Mouse (Mus musculus): ENCODE data around the gene Cst8.
"Not testable (repeated sequence)": the region's sequence is repeated elsewhere in the genome, so short reads cannot be mapped to it uniquely, and the experiment has no call there.

Cst8 gene

DNA sequence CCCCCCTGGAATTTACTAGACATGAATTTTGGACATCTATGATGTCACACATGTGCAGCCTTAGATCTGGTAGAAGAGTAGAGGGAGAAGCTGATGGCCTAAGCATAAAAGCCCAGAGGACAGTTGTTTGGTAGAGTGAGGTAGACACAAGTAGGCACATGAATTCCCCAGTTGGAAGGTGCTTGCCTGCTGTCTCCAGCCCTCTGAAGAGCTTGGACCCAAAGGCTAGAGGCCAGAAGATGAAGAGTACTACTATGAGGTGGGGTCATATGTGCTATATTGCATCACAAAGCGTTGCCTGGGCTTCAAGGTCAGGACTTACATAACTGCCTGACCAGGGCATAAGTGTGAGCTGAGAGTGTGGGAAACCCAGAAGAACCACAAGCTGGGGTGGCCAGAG, at the start of gene Cst8:
TSS of gene Cst8 (plus strand) at position 301 of the 400 bp plus-strand sequence.
- no peak for DNase-seq (ENCODE audit: low spot score in 2 of 2)

DNA sequence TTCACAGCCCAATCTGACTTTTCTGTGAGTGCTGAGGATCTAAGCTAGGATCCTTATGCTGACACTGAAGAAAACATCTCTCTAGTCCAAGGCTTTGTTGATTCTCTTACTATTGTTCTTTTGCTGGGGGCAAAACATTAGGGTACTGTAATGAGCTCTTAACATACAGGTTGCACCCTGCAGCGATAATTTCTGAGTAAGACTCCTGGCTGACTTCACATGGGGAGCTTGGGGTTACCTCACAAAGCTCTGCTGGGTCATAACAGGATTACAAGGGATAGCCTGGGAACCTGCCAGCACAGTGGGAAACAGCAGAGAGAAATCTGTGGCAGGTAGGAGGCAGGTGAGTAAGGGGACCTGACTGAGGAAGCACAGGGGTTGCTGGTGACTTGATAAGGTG, 48.5 kb upstream of the Cst8 start, which contains the start of gene Cstl1:
TSS of gene Cstl1 (plus strand) at position 301 of the 400 bp plus-strand sequence.
- DNase-seq (ENCODE audit: low spot score in 2 of 2), result no peak

DNA sequence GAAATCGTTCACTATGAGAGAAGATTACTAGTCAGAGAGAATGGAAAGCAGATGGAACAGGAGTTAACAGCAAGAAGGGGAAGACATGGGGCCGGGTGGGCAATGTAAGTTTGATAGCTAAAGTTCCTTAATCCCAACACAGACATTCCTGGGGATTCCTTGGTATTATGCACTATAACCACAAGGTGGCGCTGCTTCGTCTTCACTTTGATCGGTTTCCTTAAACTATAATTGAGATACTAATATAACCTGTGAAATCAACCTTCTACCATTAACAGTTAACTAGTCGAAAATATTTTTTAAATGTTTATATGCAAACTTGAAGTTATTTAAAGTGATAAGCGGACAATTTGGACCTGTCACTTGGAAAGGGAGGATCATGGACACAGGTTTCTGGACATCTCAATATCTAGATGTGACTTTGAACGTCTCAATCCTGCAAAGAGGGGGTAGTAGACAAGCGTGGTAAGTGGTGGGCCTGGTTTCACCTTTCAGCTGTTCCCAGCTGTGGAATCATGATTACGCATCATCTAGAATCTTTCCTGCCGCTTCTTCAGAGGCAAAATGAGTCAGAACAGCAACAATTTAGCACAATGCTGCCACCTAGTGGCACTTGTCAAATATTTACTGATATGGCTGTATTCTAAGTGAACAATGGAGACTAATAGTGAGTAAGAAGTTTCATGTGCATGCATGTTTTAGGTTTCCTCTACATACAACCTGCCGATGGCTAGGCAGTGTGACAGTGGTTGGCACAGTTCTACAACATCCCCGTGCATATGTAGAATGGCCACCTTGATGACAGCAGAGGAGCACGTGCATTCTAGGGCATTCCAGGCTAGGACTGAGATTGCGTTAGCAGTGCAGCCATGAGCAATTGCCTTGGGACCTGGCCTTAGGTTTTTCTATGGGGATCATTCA, 46.4 kb upstream of the Cst8 start:
- peak; percentile 54 to 79 for DNase-seq (ENCODE audit: low spot score in 2 of 2)

DNA sequence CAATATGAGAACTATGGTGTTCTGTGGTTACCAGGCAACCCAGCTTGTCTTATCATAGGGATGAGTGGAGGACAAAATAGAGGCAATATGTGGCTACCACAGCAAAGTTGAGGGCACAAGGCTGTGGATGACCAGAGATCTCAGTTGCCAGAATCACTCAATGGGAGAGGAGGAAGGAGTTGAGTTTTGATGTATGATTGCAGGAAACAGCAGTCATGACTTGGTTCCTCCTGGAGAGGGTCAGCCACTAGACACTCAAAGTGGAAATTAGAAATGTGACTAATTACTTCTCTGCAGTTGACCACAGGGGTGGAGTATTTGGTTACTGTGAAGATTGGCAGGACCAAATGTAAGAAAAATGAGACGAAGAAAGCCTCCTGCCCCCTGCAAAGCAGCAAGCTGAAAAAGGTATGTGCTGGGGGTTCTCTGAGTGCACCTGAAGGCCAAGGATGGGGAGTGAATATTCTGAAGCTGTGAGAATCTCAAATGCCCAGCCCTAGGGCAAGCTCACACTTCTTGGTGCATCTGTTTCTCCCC, 44.2 kb upstream of the Cst8 start:
- no peak for DNase-seq (ENCODE audit: low spot score in 2 of 2)

DNA sequence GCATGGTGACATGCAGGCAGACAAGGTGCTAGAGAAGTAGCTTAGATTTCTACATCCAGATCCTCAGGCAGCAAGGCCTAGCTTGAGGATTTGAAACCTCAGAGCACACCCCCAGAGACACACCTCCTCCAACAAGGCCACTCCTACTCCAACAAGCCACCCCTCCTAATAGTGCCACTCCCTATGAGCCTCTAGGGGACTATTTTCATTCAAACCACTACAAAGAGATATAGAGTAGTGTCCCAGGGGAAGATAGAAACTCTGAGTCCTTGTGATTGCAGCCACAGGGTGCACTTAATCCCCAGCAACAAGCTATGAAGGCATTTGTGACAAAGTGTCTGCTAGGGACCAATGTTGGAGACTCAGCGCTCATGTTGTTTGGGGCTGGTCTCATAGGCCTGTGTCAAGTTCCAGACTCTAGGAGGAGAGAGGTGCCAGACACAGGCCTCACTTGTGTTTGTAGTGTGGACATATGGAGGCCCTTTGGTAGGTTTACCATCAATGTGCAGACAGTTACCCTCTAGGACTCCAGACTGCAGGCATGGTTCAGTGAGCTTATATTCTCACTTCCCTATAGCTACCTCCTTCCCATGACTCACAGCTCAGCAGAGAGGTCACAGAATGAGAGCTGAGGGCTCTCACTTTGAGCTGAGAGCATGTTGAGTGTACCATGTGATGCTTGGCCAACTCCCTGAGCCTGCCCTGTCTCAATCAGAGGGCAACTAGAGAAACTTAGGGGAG, 34.8 kb upstream of the Cst8 start:
- DNase-seq (ENCODE audit: low spot score in 2 of 2), result peak in 1 of 2 experiments; percentile 19

DNA sequence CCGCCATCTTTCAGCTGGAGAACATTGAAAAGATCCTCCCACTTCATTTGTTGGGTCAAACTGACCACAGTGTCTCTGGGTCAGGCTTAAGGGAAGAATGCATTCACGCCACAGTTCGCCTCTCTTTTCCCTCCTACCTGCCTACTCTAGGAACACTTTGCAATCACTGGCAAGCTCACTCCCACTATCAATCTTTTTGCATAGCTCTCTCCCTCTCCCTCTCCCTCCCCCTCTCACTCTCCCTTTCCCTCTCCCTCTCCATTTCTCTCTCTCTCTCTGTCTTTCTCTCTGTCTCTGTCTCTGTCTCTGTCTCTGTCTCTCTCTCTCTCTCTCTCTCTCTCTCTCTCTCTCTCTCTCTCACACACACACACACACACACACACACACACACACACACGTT, 27.2 kb upstream of the Cst8 start, which contains the start of gene Cst11:
TSS of gene Cst11 (minus strand) at position 101 of the 400 bp plus-strand sequence.
- DNase-seq (ENCODE audit: low spot score in 2 of 2), result not testable (repeated sequence)

DNA sequence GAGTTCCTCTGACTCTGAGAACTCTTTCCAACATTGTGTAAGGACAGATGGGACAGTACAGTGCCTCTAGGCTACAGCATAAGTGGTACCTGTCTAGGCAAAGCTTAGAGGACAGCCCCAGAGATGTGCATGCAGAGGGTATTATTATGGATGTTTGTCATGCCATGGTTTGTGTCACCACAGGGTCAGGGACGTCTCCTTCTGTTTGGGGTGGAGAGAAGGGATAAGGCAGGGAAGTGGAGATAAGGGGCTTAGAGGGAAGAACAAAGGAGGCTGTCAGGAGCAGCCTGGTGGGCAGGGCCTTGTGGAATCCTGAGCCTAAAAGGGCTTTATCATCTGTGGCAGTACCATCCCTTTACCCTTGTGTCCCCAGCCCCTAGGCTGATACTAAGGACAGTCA, 16.9 kb upstream of the Cst8 start, which contains the start of gene 8030411F24Rik:
TSS of gene 8030411F24Rik (plus strand) at position 301 of the 400 bp plus-strand sequence.
- no peak for DNase-seq (ENCODE audit: low spot score in 2 of 2)

DNA sequence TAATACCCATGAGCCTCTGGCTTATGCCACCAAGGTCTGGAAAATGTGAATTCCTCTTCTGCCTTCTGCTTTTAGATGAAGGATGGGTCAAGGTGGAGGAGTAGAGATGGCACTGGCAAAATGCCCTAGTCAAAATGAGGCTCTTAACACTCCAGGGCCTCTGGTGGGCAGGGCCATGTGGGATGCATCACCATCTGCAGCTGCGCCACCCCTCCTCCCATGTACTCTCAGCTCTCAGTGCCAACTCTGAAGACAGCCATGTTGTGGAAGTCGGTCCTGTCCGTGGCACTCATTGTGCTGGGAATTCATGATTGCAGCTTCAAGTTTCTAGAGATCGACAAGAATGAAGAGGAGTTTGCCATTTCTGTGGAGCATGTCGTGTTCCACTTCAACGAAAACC, 9.4 kb upstream of the Cst8 start, which contains the start of gene Cst12:
TSS of gene Cst12 (plus strand) at position 220 of the 400 bp plus-strand sequence.
- DNase-seq (ENCODE audit: low spot score in 2 of 2), result no peak

DNA sequence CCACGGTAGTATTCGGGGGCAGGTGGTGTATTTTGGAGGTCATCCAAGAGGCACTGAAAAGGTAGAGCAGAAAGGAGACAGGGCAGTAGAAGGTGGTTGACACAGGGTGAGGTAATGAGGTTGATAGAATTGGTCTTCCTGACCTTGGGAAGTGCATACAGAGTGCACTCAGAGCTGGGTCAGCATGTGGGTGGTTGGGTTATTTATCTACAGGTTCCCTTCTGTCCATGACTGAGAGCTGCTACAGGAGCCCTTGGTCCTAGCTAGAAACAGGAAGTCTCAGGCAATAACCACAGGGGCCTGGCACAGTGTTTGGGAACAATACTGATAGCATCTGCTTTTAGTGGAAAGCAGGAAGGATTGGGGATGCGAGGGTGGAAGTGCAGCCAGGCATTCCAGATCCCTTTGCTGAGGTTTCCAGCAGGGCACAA, 2.9 kb downstream of the Cst8 start:
- DNase-seq (ENCODE audit: low spot score in 2 of 2), result no peak

DNA sequence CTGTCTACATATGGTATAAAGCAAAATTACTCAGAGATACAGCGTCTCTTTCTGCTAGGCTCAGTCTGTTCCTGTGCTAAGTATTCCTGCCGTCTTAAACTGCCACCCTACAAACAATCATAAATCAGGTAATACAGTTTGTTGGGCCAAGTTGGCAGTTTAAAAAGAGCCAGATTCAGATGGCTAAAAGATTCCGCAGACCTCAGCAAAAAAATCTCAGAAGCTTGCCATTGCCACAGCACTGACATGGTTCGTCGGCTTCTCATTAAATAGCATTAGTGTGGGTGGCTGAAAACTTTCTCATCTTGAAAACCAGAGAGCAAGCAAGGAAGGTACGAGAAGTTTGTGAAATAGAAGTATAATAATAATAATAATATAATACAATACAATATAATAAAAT, 8.1 kb downstream of the Cst8 start:
- no peak for DNase-seq (ENCODE audit: low spot score in 2 of 2)

DNA sequence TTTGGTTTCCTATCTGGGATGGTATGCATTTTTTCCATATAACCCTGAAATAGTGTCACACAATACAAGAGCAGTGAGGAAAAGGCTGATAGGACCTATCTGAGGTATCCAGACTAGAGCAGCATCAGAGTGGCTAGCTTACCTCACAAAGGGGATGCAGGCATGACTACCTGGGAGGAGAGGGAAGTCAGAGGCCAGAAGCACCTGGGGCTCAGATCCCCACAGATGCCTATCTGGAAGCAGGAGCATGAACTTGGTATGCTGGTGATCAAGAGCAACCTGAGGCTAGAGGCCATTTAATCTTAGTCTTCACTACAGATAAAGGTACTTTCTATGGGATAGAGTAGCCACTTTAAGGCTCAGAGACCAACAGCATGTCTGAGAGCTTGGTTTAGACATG, 21.3 kb downstream of the Cst8 start, which contains the start of gene Cst13:
TSS of gene Cst13 (plus strand) at position 173 of the 400 bp plus-strand sequence.
- DNase-seq (ENCODE audit: low spot score in 2 of 2), result no peak

DNA sequence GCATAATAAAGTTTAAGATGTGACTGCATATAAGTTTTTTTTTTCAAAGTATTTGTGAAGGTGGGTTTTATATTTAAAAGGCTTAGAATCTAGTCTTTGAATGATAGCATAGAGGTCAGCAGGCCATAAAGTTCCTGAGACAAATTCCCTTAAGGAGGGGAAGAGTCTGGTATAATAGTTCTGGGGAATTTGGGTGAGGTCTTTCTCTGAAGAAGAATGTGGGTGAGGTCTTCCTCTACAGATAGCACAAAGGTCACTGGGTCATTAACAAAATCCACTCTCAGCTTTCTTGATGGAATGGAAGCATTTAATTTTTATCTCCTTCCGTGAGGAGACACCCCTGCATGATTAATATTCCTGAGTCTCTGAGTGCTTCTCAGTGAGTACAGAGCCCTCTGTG, 27.4 kb downstream of the Cst8 start:
- no peak for DNase-seq (ENCODE audit: low spot score in 2 of 2)

DNA sequence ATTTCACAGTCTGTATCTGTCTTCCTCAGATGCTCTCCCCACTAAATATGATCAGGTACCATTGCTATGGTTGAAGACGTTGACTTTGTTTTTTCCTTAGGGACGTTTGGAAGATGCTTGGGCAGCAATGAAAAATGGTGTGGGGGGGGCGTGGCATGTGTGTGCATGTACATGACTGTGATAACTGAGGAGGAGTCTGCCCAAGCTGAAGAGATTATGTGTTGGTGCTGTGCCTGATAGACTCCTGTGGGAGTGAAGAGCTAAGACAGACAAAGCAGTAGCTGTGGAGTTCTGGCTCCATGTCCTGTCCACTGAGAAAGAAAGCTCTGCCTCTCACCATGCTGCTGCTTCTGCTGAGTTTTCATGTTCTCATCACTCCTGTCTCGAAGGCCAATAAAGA, 36.3 kb downstream of the Cst8 start, which contains the start of gene Cst9:
TSS of gene Cst9 (plus strand) at position 236 of the 400 bp plus-strand sequence.
- DNase-seq (ENCODE audit: low spot score in 2 of 2), result no peak

DNA sequence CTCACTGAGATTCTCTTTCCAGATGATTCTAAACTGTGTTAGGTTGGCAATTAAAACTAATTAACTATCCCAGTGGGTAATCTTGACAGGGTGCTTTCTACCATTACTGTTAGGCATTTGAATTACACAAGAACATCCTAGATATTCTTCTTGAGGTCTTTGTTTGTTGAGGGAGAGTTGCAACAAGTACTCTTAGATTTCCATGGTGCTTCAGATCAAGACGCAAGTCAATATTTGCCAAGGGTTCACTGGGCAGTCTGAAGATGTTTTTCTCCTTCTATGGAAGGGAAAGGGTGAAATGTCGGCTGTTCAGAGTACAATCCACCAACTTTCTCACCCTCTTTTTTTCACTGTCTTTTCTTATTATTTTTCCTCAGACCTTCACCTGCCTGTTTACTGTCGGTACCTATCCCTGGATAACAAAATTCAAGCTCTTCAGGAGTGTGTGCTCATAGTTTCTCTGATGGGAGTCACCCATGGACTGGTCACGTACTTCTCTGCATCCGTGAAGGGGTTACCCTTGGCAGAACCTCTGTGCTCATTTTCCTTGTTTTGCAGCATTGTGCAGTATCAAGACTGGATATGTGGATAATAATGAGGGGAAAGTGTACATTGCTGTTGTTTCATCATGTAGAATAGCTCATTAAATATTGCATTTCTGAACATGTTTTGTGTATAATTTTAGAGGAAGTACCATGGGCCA, 39.6 kb downstream of the Cst8 start:
- DNase-seq (ENCODE audit: low spot score in 2 of 2), result no peak

DNA sequence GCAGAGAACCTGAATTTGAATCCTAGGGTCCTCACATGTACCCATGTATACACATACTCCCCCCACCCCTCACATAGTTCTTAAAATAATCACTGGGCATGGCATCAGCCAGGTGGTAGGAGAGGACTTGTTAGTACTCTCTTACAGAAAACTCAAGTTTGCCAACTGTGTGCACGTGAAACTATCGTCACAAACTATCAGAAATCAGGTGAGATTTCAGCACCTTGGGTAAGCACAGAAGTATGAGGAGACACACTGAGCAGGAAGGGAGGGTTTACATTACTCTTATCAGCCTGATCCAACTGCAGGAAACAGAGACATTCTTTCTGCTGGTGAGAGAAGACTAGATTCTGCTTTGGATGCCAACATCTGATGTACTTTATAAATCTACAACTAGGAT, 40.6 kb downstream of the Cst8 start:
- no peak for DNase-seq (ENCODE audit: low spot score in 2 of 2)

DNA sequence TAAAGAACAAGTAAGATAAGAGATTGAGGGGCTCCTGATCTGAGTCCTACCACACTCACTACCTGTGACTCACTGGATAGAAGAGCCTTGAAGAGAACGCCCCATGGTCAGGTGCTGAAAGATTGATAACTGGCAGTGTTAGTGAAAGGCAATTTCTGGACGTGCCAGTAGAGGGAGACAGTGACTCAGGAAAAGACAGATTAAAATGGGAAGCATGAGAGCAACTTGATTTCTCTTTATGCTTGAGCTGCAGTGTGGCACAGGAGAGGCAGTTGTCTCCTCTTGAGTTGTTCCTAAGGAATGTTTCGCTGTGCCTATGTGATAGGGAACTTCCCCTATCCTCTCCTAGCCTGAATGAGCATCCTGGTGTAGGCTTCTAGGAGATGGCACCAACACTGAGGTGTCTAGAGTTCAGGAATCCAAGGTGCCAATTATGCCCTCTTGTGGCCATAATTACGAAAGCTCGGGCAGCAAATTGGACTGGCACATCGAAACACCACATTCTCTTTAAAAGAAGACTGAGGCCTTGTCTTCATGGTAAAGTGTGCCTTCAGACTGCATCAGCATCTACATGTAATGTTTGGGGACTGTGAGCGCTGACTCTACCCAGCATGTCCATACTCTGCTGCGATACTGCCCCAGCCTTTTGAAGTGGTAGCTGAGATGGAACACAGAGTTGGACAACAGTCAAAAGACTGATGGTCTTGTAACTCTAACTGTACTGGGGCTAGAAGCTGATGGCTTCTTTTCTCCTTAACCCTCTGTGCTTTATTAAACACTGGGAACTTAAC, 52.7 kb downstream of the Cst8 start:
- peak; percentile 46 to 77 for DNase-seq (ENCODE audit: low spot score in 2 of 2)
